Mouse (Mus musculus) spleen, adult 12 weeks (tissue): ENCODE data around the gene Vps37d.

Source experiments
- DNase-seq: peaks from one replicate; pipeline ENCODE4 v3.0.0; 2022; ENCODE audit warnings: low spot score

The Vps37d gene

DNA sequence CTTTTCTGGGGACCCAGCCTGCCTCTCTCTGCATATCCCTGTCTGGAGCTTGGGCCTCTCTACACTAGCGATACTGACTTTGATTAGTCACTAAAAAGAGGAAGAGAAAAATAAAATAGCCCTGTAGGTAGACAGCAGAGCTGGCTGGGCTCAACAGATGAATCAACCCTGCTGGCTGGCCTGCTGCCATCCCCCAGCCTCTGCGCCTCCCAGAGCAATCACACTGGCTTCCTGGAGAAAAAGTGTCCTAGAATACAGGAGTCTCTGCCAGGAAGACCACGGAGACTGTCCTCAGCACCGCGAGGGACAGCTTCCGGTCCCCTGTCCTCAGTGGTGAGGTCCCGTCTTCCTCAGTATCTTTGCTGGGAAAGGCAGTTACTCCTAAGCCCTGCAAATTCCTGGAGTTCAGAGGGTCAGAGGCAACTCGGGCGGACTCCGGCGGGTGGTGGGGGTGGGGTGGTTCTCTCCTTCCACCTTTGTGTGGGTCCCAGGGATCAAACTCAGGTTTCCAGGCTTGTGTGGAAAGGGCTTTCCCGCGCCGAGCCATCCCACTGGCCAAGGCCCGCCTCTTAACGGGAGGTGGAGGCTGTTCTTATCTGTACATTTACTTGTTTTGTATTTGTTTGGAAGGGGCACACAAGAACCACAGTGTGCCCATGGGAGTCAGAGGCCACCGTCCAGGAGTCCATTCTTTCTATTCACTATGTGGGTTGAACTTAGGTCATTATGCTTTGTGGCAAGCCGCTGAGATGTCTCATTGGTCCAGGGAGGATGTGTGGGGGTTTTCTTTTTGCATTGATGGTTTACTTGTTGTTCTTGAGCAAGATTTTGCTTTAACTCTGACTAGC is 48.8 kb downstream of the Vps37d start:
- no peak for DNase-seq

DNA sequence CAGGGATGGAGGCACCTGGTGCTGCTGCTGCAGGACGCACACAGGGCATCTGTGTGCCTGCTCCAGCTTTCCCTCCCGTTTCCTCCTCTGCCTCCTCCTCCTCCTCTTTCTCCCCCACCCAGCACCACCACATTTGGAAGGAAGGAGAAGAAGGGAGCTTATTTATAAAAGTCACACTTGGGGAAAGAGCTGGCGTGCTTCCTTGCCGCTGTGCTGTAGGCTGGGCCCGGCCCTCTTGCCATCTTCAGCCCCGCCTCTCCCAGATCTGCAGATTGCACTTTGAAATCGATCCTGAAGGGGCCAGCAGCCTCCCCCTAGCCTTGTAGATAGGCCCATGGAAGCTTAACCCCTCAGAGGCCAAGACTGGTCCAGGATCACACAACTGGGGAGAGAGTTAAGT is 52.2 kb downstream of the Vps37d start:
- no peak for DNase-seq

DNA sequence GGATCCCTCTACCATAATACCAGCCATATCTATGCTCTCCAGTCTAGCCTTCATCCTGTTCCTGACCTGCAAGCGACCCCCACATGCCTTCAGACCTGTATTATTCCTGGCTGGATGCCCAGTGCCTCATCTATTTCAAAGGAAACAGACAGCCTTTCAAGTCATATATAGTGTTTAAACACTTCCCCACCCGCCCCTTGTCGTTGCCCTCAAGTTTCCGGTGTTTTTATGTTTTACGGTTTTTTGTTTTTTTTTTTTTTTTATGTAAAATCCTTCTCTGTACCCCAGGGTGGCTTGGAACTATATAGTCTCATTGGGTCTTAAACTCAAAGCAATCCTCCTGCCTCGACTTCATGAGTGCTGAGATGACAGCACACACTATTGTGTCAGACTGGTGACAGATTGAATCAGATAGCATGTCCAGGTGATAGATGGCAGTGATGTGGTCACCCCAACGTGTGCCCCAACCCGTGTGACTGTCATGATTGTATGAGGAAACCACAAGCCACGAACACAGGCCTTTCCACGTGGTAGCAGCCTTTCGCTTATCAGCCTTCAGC is 53.3 kb downstream of the Vps37d start:
- no peak for DNase-seq

DNA sequence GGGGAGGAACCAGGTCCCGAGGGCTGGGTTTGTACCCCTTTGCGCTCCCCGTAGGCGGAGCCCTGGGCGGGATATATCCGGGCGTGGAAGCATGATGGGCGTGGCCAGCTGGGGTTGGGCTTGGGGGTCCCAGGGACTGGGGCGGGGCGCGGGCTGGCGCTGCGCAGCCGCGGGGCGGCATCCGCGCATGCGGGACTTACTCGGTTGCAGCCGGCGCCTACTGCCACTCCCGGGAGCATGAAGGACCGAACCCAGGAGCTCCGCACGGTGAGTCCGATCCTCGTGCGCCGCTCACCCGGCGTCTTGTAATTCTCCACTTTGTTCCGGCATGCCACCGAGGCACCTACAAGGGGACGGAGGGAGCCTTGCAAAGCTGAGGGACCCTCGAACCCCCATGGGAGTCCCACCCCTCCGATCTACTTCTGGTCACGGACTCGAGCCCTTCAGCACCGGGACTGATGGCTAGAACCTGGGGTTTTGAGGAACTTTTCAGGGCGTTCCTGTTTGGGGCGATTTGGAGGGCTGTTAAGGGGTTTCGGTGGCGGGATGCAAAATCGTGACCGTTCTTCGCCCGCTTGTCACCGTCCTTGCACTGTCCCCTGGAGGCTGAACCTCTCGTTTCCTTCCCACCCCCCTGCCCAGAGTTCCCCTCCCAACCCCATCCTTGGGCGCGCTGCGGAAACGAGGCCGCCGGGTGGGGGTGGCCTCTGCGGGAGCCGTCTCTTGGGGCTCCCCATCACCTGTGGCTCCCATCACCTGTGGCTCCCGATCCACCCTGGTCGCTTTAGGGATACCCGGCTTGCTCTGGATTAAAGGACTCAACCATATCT is 54.5 kb downstream of the Vps37d start, which contains the start of gene Stx1a:
Gene Stx1a (plus strand): TSS at position 139 of the 830 bp plus-strand sequence.
- DNase-seq = peak; percentile 37
